Mouse (Mus musculus): ENCODE data around the gene Fubp1.
"Not testable (repeated sequence)": the region's sequence is repeated elsewhere in the genome, so short reads cannot be mapped to it uniquely, and the experiment has no call there.

The Fubp1 gene

DNA sequence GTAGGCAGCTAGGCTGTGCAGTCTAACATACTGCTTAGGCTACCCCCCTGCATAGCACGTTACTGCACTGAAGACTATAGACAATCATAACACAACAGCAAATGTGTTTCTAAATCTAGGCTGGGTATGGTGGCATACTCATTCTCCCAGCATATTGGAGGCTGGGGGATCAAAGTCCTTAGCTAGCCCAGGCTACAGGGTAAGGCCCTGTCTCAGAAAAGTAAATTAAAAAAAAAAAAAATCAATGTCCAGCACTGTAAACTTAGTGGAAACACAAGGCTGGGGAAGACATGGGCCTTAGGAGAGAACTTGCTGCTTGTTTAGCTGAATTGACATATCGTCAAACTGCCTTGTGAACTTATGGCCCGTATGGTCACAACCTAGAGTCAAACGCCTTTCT, 29.6 kb upstream of the Fubp1 start:
- DNase-seq (ENCODE audit: low read depth, low spot score), result no peak
- no peaks in the 10 kb centered on the region for H3K27me3 ChIP-seq (ENCODE audit: control insufficient read depth, insufficient read depth, low read length, poor library complexity, severe bottlenecking)
- peaks cover 3% of the 10 kb centered on the region; the same call in 1 of the 2 replicates for H3K36me3 ChIP-seq (ENCODE audit: control insufficient read depth, insufficient read depth, low read length, poor library complexity, severe bottlenecking)

DNA sequence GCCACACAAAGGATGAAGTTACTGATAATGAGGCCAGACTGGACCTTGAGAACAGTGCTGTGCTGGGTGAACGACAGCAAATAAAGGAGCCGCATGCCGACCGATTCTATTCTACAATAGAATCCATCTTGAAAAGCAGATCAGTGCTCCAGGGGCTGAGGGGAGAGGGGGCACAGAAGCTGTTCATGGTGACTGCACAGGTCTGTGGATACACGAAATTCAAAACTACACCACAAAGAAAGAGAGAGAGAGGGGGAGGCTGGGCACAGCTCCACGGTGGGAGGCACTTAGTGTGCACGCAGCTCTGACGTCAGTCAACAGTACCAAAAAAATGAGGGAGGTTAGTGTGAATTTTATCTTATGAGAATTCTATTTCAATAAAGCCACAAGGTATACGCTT, 26.7 kb upstream of the Fubp1 start:
- Histone ChIP-seq H3K27me3 (ENCODE audit: control insufficient read depth, insufficient read depth, low read length, poor library complexity, severe bottlenecking) (no peaks in the 10 kb centered on the region), H3K36me3 (ENCODE audit: control insufficient read depth, insufficient read depth, low read length, poor library complexity, severe bottlenecking) (peaks cover 6% of the 10 kb centered on the region; the same call in 1 of the 2 replicates)
- DNase-seq (ENCODE audit: low read depth, low spot score), result no peak

DNA sequence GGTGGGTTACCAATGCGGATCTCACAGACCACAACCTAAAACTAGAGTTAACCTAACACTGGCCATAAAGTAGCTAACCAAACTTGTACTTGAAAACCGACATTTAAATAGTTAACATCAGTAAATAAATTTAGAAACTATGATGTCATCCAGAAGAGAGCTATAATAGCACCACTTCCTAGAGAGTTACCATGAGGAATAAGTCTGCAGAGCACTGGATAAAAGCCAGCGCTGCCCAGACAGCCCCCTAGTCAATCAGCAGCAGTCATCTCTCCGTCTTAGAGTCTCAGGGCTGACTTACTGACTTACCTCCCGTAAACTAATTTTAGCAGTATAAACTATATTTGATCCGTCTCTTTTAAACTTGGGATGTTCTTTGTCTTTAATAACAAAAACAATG, 24.1 kb upstream of the Fubp1 start:
- DNase-seq (ENCODE audit: low read depth, low spot score), result no peak
- Histone ChIP-seq H3K36me3 (ENCODE audit: control insufficient read depth, insufficient read depth, low read length, poor library complexity, severe bottlenecking) (peaks cover 6% of the 10 kb centered on the region; the same call in 1 of the 2 replicates), H3K27me3 (ENCODE audit: control insufficient read depth, insufficient read depth, low read length, poor library complexity, severe bottlenecking) (no peaks in the 10 kb centered on the region)

DNA sequence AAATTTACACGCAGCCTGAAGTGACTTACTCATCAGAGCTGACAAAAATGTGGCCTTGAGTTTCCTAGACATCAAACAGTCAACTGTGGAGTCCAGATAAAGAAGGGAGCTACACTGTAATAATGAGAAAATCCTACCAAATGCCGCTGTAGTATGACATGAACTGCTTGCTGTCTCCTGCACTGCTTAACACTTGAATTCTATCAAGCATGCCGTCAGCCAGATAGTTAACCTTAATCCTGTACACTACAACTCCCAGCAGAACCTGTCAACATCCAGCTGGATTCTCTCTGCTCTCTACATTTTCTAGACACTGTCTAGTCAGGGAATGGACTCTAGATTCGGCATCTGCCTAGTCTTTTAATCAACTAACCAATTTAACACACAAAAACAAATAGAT, 20.9 kb upstream of the Fubp1 start:
- H3K36me3 ChIP-seq (ENCODE audit: control insufficient read depth, insufficient read depth, low read length, poor library complexity, severe bottlenecking), result peaks cover 3% of the 10 kb centered on the region; the same call in 1 of the 2 replicates
- DNase-seq (ENCODE audit: low read depth, low spot score), result no peak
- H3K27me3 ChIP-seq (ENCODE audit: control insufficient read depth, insufficient read depth, low read length, poor library complexity, severe bottlenecking), result no peaks in the 10 kb centered on the region

DNA sequence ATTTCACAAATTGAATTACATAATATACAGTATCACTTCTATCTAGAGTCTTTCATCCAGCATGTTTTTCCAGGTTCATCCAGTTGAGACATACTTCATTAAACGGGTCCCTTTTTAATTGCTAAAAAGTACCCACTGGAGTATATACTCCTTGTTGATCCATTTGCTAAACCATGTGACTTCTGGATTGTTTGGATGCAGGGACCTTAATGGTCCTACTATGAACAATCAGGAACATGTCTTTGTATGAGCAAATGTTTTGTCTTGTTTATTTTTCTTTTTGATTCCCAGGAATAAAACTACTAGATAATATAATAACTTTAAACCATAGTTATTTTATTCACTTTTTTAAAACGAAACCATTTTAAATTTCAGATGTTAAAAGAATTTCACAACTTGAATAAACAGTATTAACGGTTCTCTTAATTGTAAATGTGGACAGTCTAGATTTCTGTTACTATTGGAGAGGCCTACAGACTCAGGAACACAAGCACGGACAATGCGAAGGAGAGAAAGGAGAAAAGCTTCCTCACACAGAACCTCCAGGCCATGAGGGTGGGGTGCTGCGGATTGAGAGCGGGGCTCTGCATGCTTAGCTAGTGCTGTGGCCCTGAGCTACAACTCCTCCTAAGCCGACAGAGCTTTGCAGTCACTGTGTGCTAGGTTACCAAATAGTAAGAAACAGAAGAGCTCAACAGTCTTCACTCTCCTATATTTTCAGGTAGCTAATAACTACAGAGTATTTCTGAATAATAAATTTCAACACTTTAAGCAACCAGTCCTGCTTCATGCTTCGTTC, 19.3 kb upstream of the Fubp1 start:
- H3K36me3 ChIP-seq (ENCODE audit: control insufficient read depth, insufficient read depth, low read length, poor library complexity, severe bottlenecking), result peaks cover 3% of the 10 kb centered on the region; the same call in 1 of the 2 replicates
- no peak for DNase-seq (ENCODE audit: low read depth, low spot score)
- no peaks in the 10 kb centered on the region for H3K27me3 ChIP-seq (ENCODE audit: control insufficient read depth, insufficient read depth, low read length, poor library complexity, severe bottlenecking)

GRCm38 (mm10) chr3:152191791-152192237, 18.4 kb upstream of the Fubp1 start:
- peak; percentile 41 for DNase-seq (ENCODE audit: low read depth, low spot score)
- Histone ChIP-seq H3K27me3 (ENCODE audit: control insufficient read depth, insufficient read depth, low read length, poor library complexity, severe bottlenecking) (no peaks in the 10 kb centered on the region), H3K36me3 (ENCODE audit: control insufficient read depth, insufficient read depth, low read length, poor library complexity, severe bottlenecking) (no peaks in the 10 kb centered on the region)

DNA sequence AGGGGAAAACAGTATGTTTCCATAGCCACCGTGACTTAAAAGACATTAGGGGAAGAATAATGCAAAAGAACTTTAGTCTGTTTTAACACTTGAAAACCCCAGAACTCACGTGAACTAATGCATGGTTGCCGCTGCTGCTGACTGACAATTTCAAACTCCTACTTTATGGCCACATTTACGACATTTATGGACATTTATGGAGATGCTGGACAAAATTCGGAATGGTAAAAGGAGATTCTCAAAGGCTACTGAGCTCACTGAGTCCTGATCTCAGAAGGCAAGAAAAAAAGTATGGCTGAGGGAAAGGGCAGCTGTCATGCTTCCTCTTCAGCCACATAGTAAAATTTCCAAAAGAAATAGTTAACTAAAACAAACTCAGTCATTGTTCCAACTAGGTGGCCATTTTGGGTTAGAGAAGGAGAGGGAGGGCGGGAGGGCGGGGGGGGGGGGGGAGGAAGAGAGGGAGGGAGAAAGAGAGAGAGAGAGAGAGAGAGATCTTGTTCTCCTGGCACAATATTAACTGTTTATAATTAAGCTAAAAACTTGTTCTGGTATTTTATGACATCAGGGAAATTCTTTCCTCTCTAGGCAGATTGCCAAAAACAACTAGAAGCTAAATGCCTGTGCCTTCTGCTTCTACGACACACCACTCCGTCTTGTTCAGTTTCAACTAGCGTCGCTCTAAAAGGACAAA, 17.8 kb upstream of the Fubp1 start:
- DNase-seq (ENCODE audit: low read depth, low spot score), result peak; percentile 59
- Histone ChIP-seq H3K27me3 (ENCODE audit: control insufficient read depth, insufficient read depth, low read length, poor library complexity, severe bottlenecking) (no peaks in the 10 kb centered on the region), H3K36me3 (ENCODE audit: control insufficient read depth, insufficient read depth, low read length, poor library complexity, severe bottlenecking) (no peaks in the 10 kb centered on the region)

DNA sequence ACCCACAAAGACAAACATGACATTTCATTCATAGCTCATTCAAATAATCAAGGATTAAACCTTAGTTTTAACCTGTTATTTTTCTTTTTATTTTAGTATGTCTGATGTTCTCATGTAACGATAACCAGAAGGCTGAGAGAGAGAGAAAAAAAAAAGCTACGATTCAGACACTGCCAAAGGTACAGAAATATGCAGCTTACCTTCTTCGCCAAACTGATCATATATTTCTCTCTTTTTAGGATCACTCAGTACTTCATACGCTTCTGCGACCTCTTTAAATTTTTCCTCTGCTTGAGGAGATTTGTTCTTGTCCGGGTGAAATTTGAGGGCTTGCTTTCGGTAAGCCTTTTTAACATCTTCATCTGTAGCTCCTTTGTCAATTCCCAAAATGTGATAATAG, 17.0 kb upstream of the Fubp1 start:
- no peaks in the 10 kb centered on the region for H3K27me3 ChIP-seq (ENCODE audit: control insufficient read depth, insufficient read depth, low read length, poor library complexity, severe bottlenecking)
- no peak for DNase-seq (ENCODE audit: low read depth, low spot score)
- no peaks in the 10 kb centered on the region for H3K36me3 ChIP-seq (ENCODE audit: control insufficient read depth, insufficient read depth, low read length, poor library complexity, severe bottlenecking)

DNA sequence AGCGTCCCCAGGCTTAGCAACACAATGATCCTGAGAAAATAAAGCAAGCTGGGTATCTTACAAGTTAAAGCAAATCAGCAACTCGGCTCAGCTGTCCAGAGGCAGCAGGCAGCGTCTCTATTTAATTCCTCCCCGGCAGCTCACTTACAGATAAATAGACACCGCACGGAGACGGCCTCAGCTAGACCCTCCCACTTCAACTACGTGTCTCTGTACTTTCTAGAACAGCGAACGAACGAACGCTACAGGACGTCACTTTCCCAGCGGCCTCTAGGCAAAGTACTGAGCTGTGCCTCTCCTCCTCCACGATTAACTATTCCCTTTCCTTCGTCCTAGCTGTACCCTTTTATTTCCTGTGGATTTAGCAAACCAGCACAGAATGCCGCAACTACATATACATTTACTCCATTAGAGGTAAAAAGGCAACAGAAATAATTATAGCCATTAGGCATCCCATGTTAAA, 16.6 kb upstream of the Fubp1 start:
- H3K27me3 ChIP-seq (ENCODE audit: control insufficient read depth, insufficient read depth, low read length, poor library complexity, severe bottlenecking), result no peaks in the 10 kb centered on the region
- H3K36me3 ChIP-seq (ENCODE audit: control insufficient read depth, insufficient read depth, low read length, poor library complexity, severe bottlenecking), result no peaks in the 10 kb centered on the region
- peak; percentile 92 for DNase-seq (ENCODE audit: low read depth, low spot score)

DNA sequence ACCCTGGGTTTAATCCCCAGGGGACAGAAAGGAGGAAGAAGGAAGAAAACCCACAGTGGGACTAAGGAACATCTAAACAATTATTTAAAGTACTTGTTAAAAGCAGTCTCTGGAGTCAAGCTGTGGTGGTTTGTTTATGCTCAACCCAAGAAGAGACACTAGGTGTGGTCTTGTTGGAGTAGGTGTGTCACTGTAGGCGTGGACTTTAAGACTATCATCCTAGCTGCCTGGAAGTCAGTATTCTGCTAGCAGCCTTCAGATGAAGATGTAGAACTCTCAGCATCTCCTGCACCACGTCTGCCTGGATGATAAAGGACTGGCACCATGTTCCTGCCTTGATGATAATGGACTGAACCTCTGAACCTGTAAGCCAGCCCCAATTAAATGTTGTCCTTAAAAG, 13.0 kb upstream of the Fubp1 start:
- DNase-seq (ENCODE audit: low read depth, low spot score), result peak; percentile 34
- H3K27me3 ChIP-seq (ENCODE audit: control insufficient read depth, insufficient read depth, low read length, poor library complexity, severe bottlenecking); H3K36me3 ChIP-seq (ENCODE audit: control insufficient read depth, insufficient read depth, low read length, poor library complexity, severe bottlenecking): not testable (repeated sequence)

DNA sequence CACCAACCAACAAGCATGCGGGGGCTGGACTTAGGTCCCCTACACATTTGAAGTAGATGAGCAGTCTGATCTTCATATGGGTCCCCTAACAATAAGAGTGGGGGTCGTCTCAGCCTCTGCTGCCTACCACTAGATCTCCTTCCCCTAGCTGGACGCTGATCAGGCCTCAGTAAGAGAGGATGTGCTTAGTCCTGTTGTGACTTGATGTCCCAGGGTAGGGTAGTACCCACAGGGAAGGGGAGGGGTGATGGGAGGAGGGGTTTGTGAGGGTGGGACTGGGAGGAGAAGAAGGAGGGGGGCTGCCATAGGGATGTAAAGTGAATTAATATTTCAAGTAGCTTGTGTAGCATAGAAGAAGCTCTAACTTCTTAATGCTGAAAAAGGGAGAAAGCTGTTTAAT, 11.1 kb upstream of the Fubp1 start:
- H3K36me3 ChIP-seq (ENCODE audit: control insufficient read depth, insufficient read depth, low read length, poor library complexity, severe bottlenecking), result no peaks in the 10 kb centered on the region
- no peak for DNase-seq (ENCODE audit: low read depth, low spot score)
- no peaks in the 10 kb centered on the region for H3K27me3 ChIP-seq (ENCODE audit: control insufficient read depth, insufficient read depth, low read length, poor library complexity, severe bottlenecking)

- H3K27me3 ChIP-seq (ENCODE audit: control insufficient read depth, insufficient read depth, low read length, poor library complexity, severe bottlenecking), result no peaks in the 10 kb centered on the region
- H3K36me3 ChIP-seq (ENCODE audit: control insufficient read depth, insufficient read depth, low read length, poor library complexity, severe bottlenecking), result no peaks in the 10 kb centered on the region
- DNase-seq (ENCODE audit: low read depth, low spot score), result no peak
Observed at GRCm38 (mm10) chr3:152201181-152201580, 9.0 kb upstream of the Fubp1 start.

- no peak for DNase-seq (ENCODE audit: low read depth, low spot score)
- no peaks in the 10 kb centered on the region for H3K27me3 ChIP-seq (ENCODE audit: control insufficient read depth, insufficient read depth, low read length, poor library complexity, severe bottlenecking)
- no peaks in the 10 kb centered on the region for H3K36me3 ChIP-seq (ENCODE audit: control insufficient read depth, insufficient read depth, low read length, poor library complexity, severe bottlenecking)
Observed at GRCm38 (mm10) chr3:152201651-152202050, 8.6 kb upstream of the Fubp1 start.

GRCm38 (mm10) chr3:152202942-152203341, 7.3 kb upstream of the Fubp1 start:
- no peak for DNase-seq (ENCODE audit: low read depth, low spot score)
- H3K27me3 ChIP-seq (ENCODE audit: control insufficient read depth, insufficient read depth, low read length, poor library complexity, severe bottlenecking), result no peaks in the 10 kb centered on the region
- no peaks in the 10 kb centered on the region for H3K36me3 ChIP-seq (ENCODE audit: control insufficient read depth, insufficient read depth, low read length, poor library complexity, severe bottlenecking)

DNA sequence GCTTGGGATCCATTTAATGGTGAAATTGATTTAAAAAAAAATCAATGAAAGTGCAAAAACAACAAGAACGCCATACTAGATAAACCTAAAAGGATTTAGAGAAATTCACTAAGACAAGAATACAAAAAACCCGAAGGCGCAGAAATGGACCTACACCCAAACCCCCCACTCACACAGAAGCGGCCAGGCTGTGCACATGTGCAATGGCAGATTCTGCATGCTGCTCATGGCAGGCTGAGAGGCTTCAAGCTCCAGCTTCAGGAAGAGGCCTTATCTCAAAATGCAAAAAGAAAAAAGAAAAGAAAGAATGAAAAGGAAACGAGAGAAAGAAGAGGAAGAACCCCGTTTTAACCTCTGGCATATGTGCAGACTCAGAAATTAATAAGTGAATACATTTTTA, 6.8 kb upstream of the Fubp1 start:
- H3K36me3 ChIP-seq (ENCODE audit: control insufficient read depth, insufficient read depth, low read length, poor library complexity, severe bottlenecking), result no peaks in the 10 kb centered on the region
- no peak for DNase-seq (ENCODE audit: low read depth, low spot score)

More for the DNA sequence above, 6.8 kb upstream of the Fubp1 start:
- no peaks in the 10 kb centered on the region for H3K27me3 ChIP-seq (ENCODE audit: control insufficient read depth, insufficient read depth, low read length, poor library complexity, severe bottlenecking)

All from splenic B cell, adult 2 months (primary cell).